Mouse (Mus musculus): ENCODE measurements around the gene Igsf8. TPM values are rescaled to one million over a fixed set of nuclear protein-coding genes. Genes with fewer than 3 reads are reported as not detected.
A peak's percentile ranks its signal among the peaks of the same experiment; 100 is the strongest.

Gene Igsf8
- polyA plus RNA-seq, 1 experiment from 2014 or later, result 16.8 TPM

- Histone ChIP-seq H3K27me3 (peaks cover 76% of the 10 kb centered on the region), H3K9ac (0 out of 2 replicates have a peak within 1 kb of the TSS, but pooled peaks have one; percentile 22)
These were observed 79.4 kb downstream of the Igsf8 start, which contains the start of gene Kcnj10 for GRCm38 (mm10) chr1:172340729-172341321. Gene Kcnj10, plus strand, starts transcription at chr1:172341210.

GRCm38 (mm10) chr1:172341386-172341785, 79.9 kb downstream of the Igsf8 start:
- DNase-seq (no peak), ATAC-seq (ENCODE audit: low read depth) (no peak)
- Histone ChIP-seq H3K9ac (0 out of 2 replicates have a peak overlapping the region, but pooled peaks have one; percentile 22), H3K4me3 (replicated peaks) (peak overlapping the region; percentile 48), H3K9me3 (replicated peaks) (no peaks in the 10 kb centered on the region), H3K36me3 (no peaks in the 10 kb centered on the region), H3K27ac (no peak overlapping the region), H3K27me3 (peaks cover 73% of the 10 kb centered on the region), H3K4me2 (peak overlapping the region; percentile 69), H3K4me1 (replicated peaks) (peaks cover 12% of the 10 kb centered on the region)
- 14% methylated on average over 10 of the region's 10 CpGs for WGBS (ENCODE audit: insufficient replicate concordance)

More at GRCm38 (mm10) chr1:172340729-172341321, 79.4 kb downstream of the Igsf8 start, which contains the start of gene Kcnj10:
- H3K4me3 ChIP-seq (replicated peaks), result peak within 1 kb of the TSS; percentile 48
- H3K27ac ChIP-seq, result no peak within 1 kb of the TSS
- WGBS (ENCODE audit: insufficient replicate concordance), result 2% methylated on average over 38 of the region's 38 CpGs
- DNase-seq, result peak; percentile 52
- no peaks in the 10 kb centered on the region for H3K36me3 ChIP-seq
- peaks cover 12% of the 10 kb centered on the region for H3K4me1 ChIP-seq (replicated peaks)
- H3K9me3 ChIP-seq (replicated peaks), result no peaks in the 10 kb centered on the region
- peak within 1 kb of the TSS; percentile 69 for H3K4me2 ChIP-seq
- peak; percentile 82 for ATAC-seq (ENCODE audit: low read depth)

- WGBS (ENCODE audit: insufficient replicate concordance), result 72% methylated on average over 3 of the region's 3 CpGs
- Histone ChIP-seq H3K4me3 (replicated peaks) (no peak overlapping the region), H3K4me1 (replicated peaks) (peaks cover 12% of the 10 kb centered on the region), H3K36me3 (no peaks in the 10 kb centered on the region), H3K9ac (no peak overlapping the region), H3K27ac (no peak overlapping the region), H3K4me2 (no peak overlapping the region), H3K9me3 (replicated peaks) (no peaks in the 10 kb centered on the region), H3K27me3 (peaks cover 68% of the 10 kb centered on the region)
- no peak for ATAC-seq (ENCODE audit: low read depth)
- DNase-seq, result no peak
These were observed 81.3 kb downstream of the Igsf8 start for GRCm38 (mm10) chr1:172342729-172343128.

- H3K9ac ChIP-seq, result no peak overlapping the region
- no peak overlapping the region for H3K4me3 ChIP-seq (replicated peaks)
- H3K4me2 ChIP-seq, result no peak overlapping the region
- DNase-seq, result no peak
- peaks cover 62% of the 10 kb centered on the region for H3K27me3 ChIP-seq
- peaks cover 12% of the 10 kb centered on the region for H3K4me1 ChIP-seq (replicated peaks)
- H3K9me3 ChIP-seq (replicated peaks), result no peaks in the 10 kb centered on the region
- no peaks in the 10 kb centered on the region for H3K36me3 ChIP-seq
- no peak overlapping the region for H3K27ac ChIP-seq
- no peak for ATAC-seq (ENCODE audit: low read depth)
- 43% methylated on average over 3 of the region's 3 CpGs for WGBS (ENCODE audit: insufficient replicate concordance)
These were observed 82.5 kb downstream of the Igsf8 start for GRCm38 (mm10) chr1:172343914-172344313.

- Histone ChIP-seq H3K36me3 (no peaks in the 10 kb centered on the region), H3K4me3 (replicated peaks) (no peak overlapping the region), H3K4me1 (replicated peaks) (peaks cover 12% of the 10 kb centered on the region), H3K27me3 (peaks cover 62% of the 10 kb centered on the region), H3K4me2 (no peak overlapping the region), H3K9me3 (replicated peaks) (no peaks in the 10 kb centered on the region), H3K9ac (no peak overlapping the region), H3K27ac (no peak overlapping the region)
- no peak for DNase-seq
- 65% methylated on average over 7 of the region's 7 CpGs for WGBS (ENCODE audit: insufficient replicate concordance)
- no peak for ATAC-seq (ENCODE audit: low read depth)
These were observed 83.4 kb downstream of the Igsf8 start for GRCm38 (mm10) chr1:172344820-172345219.

GRCm38 (mm10) chr1:172346707-172347106, 85.3 kb downstream of the Igsf8 start:
- no peaks in the 10 kb centered on the region for H3K4me1 ChIP-seq (replicated peaks)
- DNase-seq, result no peak
- H3K36me3 ChIP-seq, result no peaks in the 10 kb centered on the region
- no peak overlapping the region for H3K9ac ChIP-seq
- no peaks in the 10 kb centered on the region for H3K9me3 ChIP-seq (replicated peaks)
- no peak overlapping the region for H3K27ac ChIP-seq
- WGBS (ENCODE audit: insufficient replicate concordance), result 65% methylated on average over 10 of the region's 10 CpGs
- no peak overlapping the region for H3K4me2 ChIP-seq
- H3K27me3 ChIP-seq, result peaks cover 62% of the 10 kb centered on the region
- ATAC-seq (ENCODE audit: low read depth), result no peak
- no peak overlapping the region for H3K4me3 ChIP-seq (replicated peaks)

- Histone ChIP-seq H3K27ac (no peak overlapping the region), H3K9me3 (replicated peaks) (no peaks in the 10 kb centered on the region), H3K4me3 (replicated peaks) (no peak overlapping the region), H3K9ac (no peak overlapping the region), H3K4me2 (no peak overlapping the region), H3K27me3 (peaks cover 57% of the 10 kb centered on the region), H3K36me3 (no peaks in the 10 kb centered on the region), H3K4me1 (replicated peaks) (no peaks in the 10 kb centered on the region)
- ATAC-seq (ENCODE audit: low read depth) (no peak), DNase-seq (no peak)
- 65% methylated on average over 12 of the region's 12 CpGs for WGBS (ENCODE audit: insufficient replicate concordance)
These were observed 85.9 kb downstream of the Igsf8 start for GRCm38 (mm10) chr1:172347382-172347781.

- Histone ChIP-seq H3K36me3 (no peaks in the 10 kb centered on the region), H3K27ac (no peak overlapping the region), H3K4me2 (no peak overlapping the region), H3K27me3 (peaks cover 49% of the 10 kb centered on the region), H3K9ac (no peak overlapping the region), H3K9me3 (replicated peaks) (no peaks in the 10 kb centered on the region), H3K4me3 (replicated peaks) (no peak overlapping the region), H3K4me1 (replicated peaks) (no peaks in the 10 kb centered on the region)
- ATAC-seq (ENCODE audit: low read depth), result no peak
- DNase-seq, result no peak
- WGBS (ENCODE audit: insufficient replicate concordance), result 69% methylated on average over 5 of the region's 5 CpGs
These were observed 88.1 kb downstream of the Igsf8 start for GRCm38 (mm10) chr1:172349504-172349903.

- H3K27me3 ChIP-seq, result peaks cover 49% of the 10 kb centered on the region
- WGBS (ENCODE audit: insufficient replicate concordance), result 33% methylated on average over 19 of the region's 19 CpGs
- DNase-seq, result no peak
These were observed 88.7 kb downstream of the Igsf8 start for GRCm38 (mm10) chr1:172349916-172350812.

GRCm38 (mm10) chr1:172352001-172352400, 90.6 kb downstream of the Igsf8 start:
- Histone ChIP-seq H3K9me3 (replicated peaks) (no peaks in the 10 kb centered on the region), H3K27ac (no peak overlapping the region), H3K4me1 (replicated peaks) (no peaks in the 10 kb centered on the region), H3K4me2 (no peak overlapping the region), H3K4me3 (replicated peaks) (no peak overlapping the region), H3K9ac (no peak overlapping the region), H3K36me3 (no peaks in the 10 kb centered on the region), H3K27me3 (peaks cover 44% of the 10 kb centered on the region)
- 40% methylated on average over 6 of the region's 6 CpGs for WGBS (ENCODE audit: insufficient replicate concordance)
- DNase-seq (no peak), ATAC-seq (ENCODE audit: low read depth) (no peak)

More at GRCm38 (mm10) chr1:172349916-172350812, 88.7 kb downstream of the Igsf8 start:
- Histone ChIP-seq H3K9ac (no peak overlapping the region), H3K36me3 (no peaks in the 10 kb centered on the region), H3K4me2 (no peak overlapping the region), H3K4me1 (replicated peaks) (no peaks in the 10 kb centered on the region), H3K9me3 (replicated peaks) (no peaks in the 10 kb centered on the region), H3K27ac (no peak overlapping the region), H3K4me3 (replicated peaks) (no peak overlapping the region)
- ATAC-seq (ENCODE audit: low read depth), result peak; percentile 52

- Histone ChIP-seq H3K36me3 (no peaks in the 10 kb centered on the region), H3K4me3 (replicated peaks) (no peak overlapping the region), H3K27ac (no peak overlapping the region), H3K27me3 (peaks cover 44% of the 10 kb centered on the region), H3K4me2 (no peak overlapping the region), H3K4me1 (replicated peaks) (no peaks in the 10 kb centered on the region), H3K9ac (no peak overlapping the region), H3K9me3 (replicated peaks) (no peaks in the 10 kb centered on the region)
- 28% methylated on average over 3 of the region's 3 CpGs for WGBS (ENCODE audit: insufficient replicate concordance)
- no peak for ATAC-seq (ENCODE audit: low read depth)
- DNase-seq, result no peak
These were observed 91.0 kb downstream of the Igsf8 start for GRCm38 (mm10) chr1:172352453-172352852.
